Mouse (Mus musculus) macrophage (primary cell): ENCODE data around the gene Syn3. TPM values are rescaled to one million over a fixed set of nuclear protein-coding genes. Genes with fewer than 3 reads are reported as not detected.
"Not testable (repeated sequence)": the region's sequence is repeated elsewhere in the genome, so short reads cannot be mapped to it uniquely, and the experiment has no call there.

Experiments used
- H3K27ac ChIP-seq: fragments of 350-480 bp; formaldehyde crosslinking; 2 replicates; pipeline ENCODE4 v1.9.0; 2021
- H3K36me3 ChIP-seq: fragments of 350-480 bp; formaldehyde crosslinking; 2 replicates; pipeline ENCODE4 v1.9.0; 2021; ENCODE audit errors: inconsistent target
- H3K4me3 ChIP-seq: fragments of 350-480 bp; formaldehyde crosslinking; 2 replicates; pipeline ENCODE4 v1.9.0; 2021; ENCODE audit errors: inconsistent target
- H3K79me2 ChIP-seq: fragments of 350-480 bp; formaldehyde crosslinking; 2 replicates; pipeline ENCODE4 v1.9.0; 2021; ENCODE audit errors: inconsistent target
- WGBS: methylation state at CpG from one replicate; pipeline ENCODE4 v1.1.7; 2026; ENCODE audit warnings: inconsistent platforms; ENCODE audit not compliant: missing documents; 5-methylcytosine and 5-hydroxymethylcytosine counted together
- polyA plus RNA-seq: library from polyadenylated mRNA; stranded (reverse); fragments of 250-400 nt; gene quantifications from 3 replicates; pipeline ENCODE4 v1.2.4, GENCODE M21; 2018; ENCODE audit warnings: inconsistent platforms

The Syn3 gene
- polyA plus RNA-seq, 1 experiment from 2014 or later: 0.07 TPM

GRCm38 (mm10) chr10:86378803-86379202, 119.9 kb downstream of the Syn3 start:
- not testable (repeated sequence) for H3K27ac ChIP-seq, H3K79me2 ChIP-seq, H3K4me3 ChIP-seq, H3K36me3 ChIP-seq
- 89% methylated on average over 2 of the region's 2 CpGs for WGBS

- H3K27ac ChIP-seq: no peak overlapping the region
- no peaks in the 10 kb centered on the region for H3K79me2 ChIP-seq
- no peak overlapping the region for H3K4me3 ChIP-seq
- no peaks in the 10 kb centered on the region for H3K36me3 ChIP-seq
- 83% methylated on average over 8 of the region's 8 CpGs for WGBS
These were observed 122.1 kb downstream of the Syn3 start for GRCm38 (mm10) chr10:86376392-86377185.

GRCm38 (mm10) chr10:86375903-86376302, 122.8 kb downstream of the Syn3 start:
- Histone ChIP-seq H3K4me3 (no peak overlapping the region), H3K36me3 (no peaks in the 10 kb centered on the region), H3K27ac (no peak overlapping the region), H3K79me2 (no peaks in the 10 kb centered on the region)
- 95% methylated on average over 10 of the region's 11 CpGs for WGBS

- Histone ChIP-seq H3K36me3 (no peaks in the 10 kb centered on the region), H3K79me2 (no peaks in the 10 kb centered on the region), H3K4me3 (no peak overlapping the region), H3K27ac (no peak overlapping the region)
- WGBS: 88% methylated on average over 2 of the region's 2 CpGs
These were observed 124.6 kb downstream of the Syn3 start for GRCm38 (mm10) chr10:86374061-86374460.

- Histone ChIP-seq H3K27ac (no peak overlapping the region), H3K36me3 (no peaks in the 10 kb centered on the region), H3K79me2 (no peaks in the 10 kb centered on the region), H3K4me3 (no peak overlapping the region)
These were observed 127.1 kb downstream of the Syn3 start for GRCm38 (mm10) chr10:86371561-86371960.

GRCm38 (mm10) chr10:86369346-86369745, 129.3 kb downstream of the Syn3 start:
- whole genome bisulfite sequencing: 89% methylated on average over 4 of the region's 4 CpGs
- no peak overlapping the region for H3K27ac ChIP-seq
- H3K36me3 ChIP-seq: no peaks in the 10 kb centered on the region
- H3K4me3 ChIP-seq: no peak overlapping the region
- H3K79me2 ChIP-seq: no peaks in the 10 kb centered on the region

GRCm38 (mm10) chr10:86368811-86369210, 129.9 kb downstream of the Syn3 start:
- Histone ChIP-seq H3K36me3 (no peaks in the 10 kb centered on the region), H3K4me3 (no peak overlapping the region), H3K79me2 (no peaks in the 10 kb centered on the region), H3K27ac (no peak overlapping the region)
- 94% methylated on average over 12 of the region's 12 CpGs for WGBS

GRCm38 (mm10) chr10:86367346-86367745, 131.3 kb downstream of the Syn3 start:
- no peak overlapping the region for H3K4me3 ChIP-seq
- WGBS: 90% methylated on average over 4 of the region's 4 CpGs
- H3K36me3 ChIP-seq: no peaks in the 10 kb centered on the region
- H3K79me2 ChIP-seq: no peaks in the 10 kb centered on the region
- H3K27ac ChIP-seq: no peak overlapping the region

- H3K4me3 ChIP-seq: no peak overlapping the region
- no peaks in the 10 kb centered on the region for H3K79me2 ChIP-seq
- H3K27ac ChIP-seq: no peak overlapping the region
- WGBS: 59% methylated on average over 5 of the region's 5 CpGs
- no peaks in the 10 kb centered on the region for H3K36me3 ChIP-seq
These were observed 133.0 kb downstream of the Syn3 start for GRCm38 (mm10) chr10:86365632-86366092.

- no peaks in the 10 kb centered on the region for H3K79me2 ChIP-seq
- no peaks in the 10 kb centered on the region for H3K36me3 ChIP-seq
- no peak overlapping the region for H3K4me3 ChIP-seq
- 89% methylated on average over 8 of the region's 8 CpGs for WGBS
- H3K27ac ChIP-seq: no peak overlapping the region
These were observed 134.9 kb downstream of the Syn3 start for GRCm38 (mm10) chr10:86363669-86364309.

GRCm38 (mm10) chr10:86359699-86360098, 139.0 kb downstream of the Syn3 start:
- no peak overlapping the region for H3K27ac ChIP-seq
- H3K79me2 ChIP-seq: no peaks in the 10 kb centered on the region
- 75% methylated on average over 4 of the region's 4 CpGs for WGBS
- H3K4me3 ChIP-seq: no peak overlapping the region
- no peaks in the 10 kb centered on the region for H3K36me3 ChIP-seq

GRCm38 (mm10) chr10:86359208-86359607, 139.5 kb downstream of the Syn3 start:
- no peaks in the 10 kb centered on the region for H3K79me2 ChIP-seq

GRCm38 (mm10) chr10:86358307-86358975, 140.3 kb downstream of the Syn3 start:
- Histone ChIP-seq H3K79me2 (no peaks in the 10 kb centered on the region), H3K36me3 (no peaks in the 10 kb centered on the region), H3K4me3 (no peak overlapping the region), H3K27ac (no peak overlapping the region)
- WGBS: 85% methylated on average over 7 of the region's 7 CpGs

More at GRCm38 (mm10) chr10:86359208-86359607, 139.5 kb downstream of the Syn3 start:
- Histone ChIP-seq H3K36me3 (no peaks in the 10 kb centered on the region), H3K4me3 (no peak overlapping the region), H3K27ac (no peak overlapping the region)
- WGBS: 84% methylated on average over 2 of the region's 2 CpGs

- Histone ChIP-seq H3K36me3 (no peaks in the 10 kb centered on the region), H3K27ac (no peak overlapping the region), H3K4me3 (no peak overlapping the region), H3K79me2 (no peaks in the 10 kb centered on the region)
- WGBS: 66% methylated on average over 5 of the region's 5 CpGs
These were observed 141.7 kb downstream of the Syn3 start for GRCm38 (mm10) chr10:86356819-86357563.
